Mouse (Mus musculus): ENCODE results near the gene 2300009A05Rik.

Gene 2300009A05Rik

DNA sequence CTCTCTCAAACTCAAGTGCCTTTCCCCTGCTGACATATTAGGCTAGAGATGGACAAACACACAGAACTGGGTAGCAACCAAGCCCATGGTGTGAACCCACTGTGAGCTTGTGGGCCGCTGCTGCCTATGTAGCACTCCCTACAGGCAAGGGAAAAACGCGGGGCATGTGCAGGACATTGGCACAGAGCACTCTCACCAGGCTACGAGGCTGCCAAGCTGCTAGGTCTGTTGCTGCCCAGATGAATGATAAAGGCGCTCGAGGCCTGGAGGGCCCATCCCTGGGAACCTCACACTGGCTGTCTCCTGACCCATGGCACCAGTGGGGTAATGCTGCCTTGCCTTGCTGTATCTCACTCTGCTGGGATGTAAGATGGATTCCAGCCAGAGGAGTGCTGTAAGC lies 53.0 kb downstream of the 2300009A05Rik start:
- DNase-seq: no peak

Data from layer of hippocampus, adult 9-11 months (tissue).